Mouse (Mus musculus) lung, embryonic 14.5 days (tissue): ENCODE measurements at regions not wholly inside any gene's neighbourhood (a gene's known extent, or its start where the extent isn't known, plus 50 kb on each side); places are given as distances from the start of the nearest gene placed in this dataset.
"Not testable (repeated sequence)": the region's sequence is repeated elsewhere in the genome, so short reads cannot be mapped to it uniquely, and the experiment has no call there.

Experiments used
- ATAC-seq: fragments of 200-750 bp; cut with Nextera tagmentation; 2 replicates; pipeline ENCODE4 v1.8.0; 2017; ENCODE audit warnings: mild to moderate bottlenecking, moderate TSS enrichment, moderate library complexity; ENCODE audit not compliant: insufficient read depth
- DNase-seq: peaks from one replicate; pipeline ENCODE4 v3.0.0-alpha.2; 2015
- H3K27ac ChIP-seq: fragments of 300-500 bp; sonication (generic); 2 replicates; pipeline ENCODE4 v1.5.1; 2014; ENCODE audit warnings: low read depth, mild to moderate bottlenecking, moderate library complexity
- H3K27me3 ChIP-seq: fragments of 300-500 bp; sonication (generic); 2 replicates; pipeline ENCODE4 v1.6.1; 2014; ENCODE audit warnings: low read length, control low read depth; ENCODE audit not compliant: insufficient read depth
- H3K36me3 ChIP-seq: fragments of 300-500 bp; sonication (generic); 2 replicates; pipeline ENCODE4 v1.6.1; 2014; ENCODE audit warnings: control low read depth; ENCODE audit not compliant: insufficient read depth
- H3K4me1 ChIP-seq: fragments of 300-500 bp; sonication (generic); 2 replicates; pipeline ENCODE4 v1.6.1; 2014; ENCODE audit warnings: antibody characterized with exemption, control low read depth; ENCODE audit not compliant: insufficient read depth
- H3K4me2 ChIP-seq: fragments of 300-500 bp; sonication (generic); 2 replicates; pipeline ENCODE4 v1.6.1; 2014; ENCODE audit warnings: mild to moderate bottlenecking
- H3K4me3 ChIP-seq: fragments of 300-500 bp; sonication (generic); 2 replicates; pipeline ENCODE4 v1.5.1; 2014; ENCODE audit warnings: low read depth, low read length
- H3K9ac ChIP-seq: fragments of 300-500 bp; sonication (generic); 2 replicates; pipeline ENCODE4 v1.6.1; 2014
- H3K9me3 ChIP-seq: fragments of 300-500 bp; sonication (generic); 2 replicates; pipeline ENCODE4 v1.6.1; 2016; ENCODE audit warnings: low read depth, low read length, control low read depth
- CTCF ChIP-seq: IDR thresholded peaks from 2 replicates; pipeline ENCODE4 v1.5.1; 2016; ENCODE audit warnings: antibody characterized with exemption, low read depth
- WGBS: fragments of 180-500 bp; shearing (Covaris S2); extraction: QIAGEN DNeasy Blood & Tissue Kit; methylation state at CpG from one replicate; pipeline ENCODE4 v1.1.7; 2014; 5-methylcytosine and 5-hydroxymethylcytosine counted together

DNA sequence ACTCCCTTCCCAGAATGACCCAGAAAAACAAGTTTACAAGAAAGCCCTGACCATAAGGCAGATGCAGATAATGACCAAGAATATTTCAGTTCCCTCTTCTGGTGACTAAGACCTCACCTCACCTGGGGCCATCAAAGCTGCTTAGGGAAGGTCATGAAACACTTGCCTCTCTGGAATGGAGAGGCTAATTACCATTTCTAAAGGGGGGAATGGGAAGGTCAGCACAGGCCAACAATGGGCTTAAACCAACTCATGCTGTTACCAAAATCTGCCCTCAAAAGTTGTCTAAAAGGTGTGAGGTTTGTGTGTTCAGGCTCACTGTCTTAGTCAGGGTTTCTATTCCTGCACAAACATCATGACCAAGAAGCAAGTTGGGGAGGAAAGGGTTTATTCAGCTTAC lies 123.0 kb downstream of the Sgo2b start:
- no peak overlapping the region for H3K27ac ChIP-seq
- no peaks in the 10 kb centered on the region for H3K9me3 ChIP-seq
- DNase-seq (no peak), ATAC-seq (no peak)
- H3K27me3 ChIP-seq, result no peaks in the 10 kb centered on the region
- TF ChIP-seq CTCF, result no peak
- H3K4me1 ChIP-seq, result no peaks in the 10 kb centered on the region
- no peak overlapping the region for H3K4me3 ChIP-seq
- no peak overlapping the region for H3K9ac ChIP-seq
- H3K4me2 ChIP-seq, result no peak overlapping the region
- no peaks in the 10 kb centered on the region for H3K36me3 ChIP-seq

DNA sequence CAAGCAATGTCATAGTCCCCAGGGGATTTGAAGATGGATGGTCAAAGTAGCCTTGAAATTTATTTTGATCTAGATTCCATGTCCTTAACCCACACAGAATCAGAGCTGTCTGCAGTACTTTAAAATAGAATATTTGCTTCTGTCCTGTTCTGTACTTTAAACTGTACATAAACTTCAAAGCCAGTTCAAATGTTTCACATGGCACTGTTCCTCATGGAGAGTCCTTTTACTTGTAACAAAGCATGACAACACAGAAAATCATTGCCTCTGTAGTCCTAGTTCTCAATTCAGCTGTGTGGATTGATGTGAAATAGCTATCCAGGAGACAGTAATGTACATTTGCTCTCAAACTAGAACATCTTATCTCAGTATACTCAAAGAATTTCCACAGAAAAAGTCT lies 123.9 kb downstream of the Sgo2b start:
- Histone ChIP-seq H3K27ac (no peak overlapping the region), H3K9ac (no peak overlapping the region), H3K36me3 (no peaks in the 10 kb centered on the region), H3K4me1 (no peaks in the 10 kb centered on the region), H3K4me2 (no peak overlapping the region), H3K27me3 (no peaks in the 10 kb centered on the region), H3K4me3 (no peak overlapping the region), H3K9me3 (no peaks in the 10 kb centered on the region)
- no peak for DNase-seq
- TF ChIP-seq CTCF, result no peak
- ATAC-seq, result no peak

DNA sequence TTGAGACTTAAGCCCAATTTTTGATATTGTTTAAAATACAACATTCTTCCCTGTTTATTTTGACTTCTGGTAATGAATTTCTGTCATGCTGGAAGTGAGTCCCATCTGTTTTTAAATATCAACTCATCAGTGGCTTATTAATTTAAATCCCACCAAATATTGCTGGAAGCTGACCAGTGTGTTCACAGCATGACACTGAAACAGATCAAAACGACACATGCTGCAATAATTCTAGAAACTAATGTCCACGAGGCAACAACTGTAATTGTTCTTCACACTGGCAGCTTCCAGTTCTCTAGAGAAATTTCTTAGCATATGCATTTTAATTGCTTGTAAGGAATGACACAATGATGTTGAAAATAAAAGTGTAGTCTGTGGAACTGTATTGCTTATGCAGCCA lies 167.6 kb downstream of the Sgo2b start:
- Histone ChIP-seq H3K27me3 (no peaks in the 10 kb centered on the region), H3K9me3 (no peaks in the 10 kb centered on the region), H3K27ac (no peak overlapping the region), H3K9ac (no peak overlapping the region), H3K4me2 (no peak overlapping the region), H3K4me3 (no peak overlapping the region), H3K4me1 (no peaks in the 10 kb centered on the region), H3K36me3 (no peaks in the 10 kb centered on the region)
- no peak for DNase-seq
- 65% methylated on average over 2 of the region's 2 CpGs for WGBS
- no peak for ATAC-seq
- no peak for TF ChIP-seq CTCF

DNA sequence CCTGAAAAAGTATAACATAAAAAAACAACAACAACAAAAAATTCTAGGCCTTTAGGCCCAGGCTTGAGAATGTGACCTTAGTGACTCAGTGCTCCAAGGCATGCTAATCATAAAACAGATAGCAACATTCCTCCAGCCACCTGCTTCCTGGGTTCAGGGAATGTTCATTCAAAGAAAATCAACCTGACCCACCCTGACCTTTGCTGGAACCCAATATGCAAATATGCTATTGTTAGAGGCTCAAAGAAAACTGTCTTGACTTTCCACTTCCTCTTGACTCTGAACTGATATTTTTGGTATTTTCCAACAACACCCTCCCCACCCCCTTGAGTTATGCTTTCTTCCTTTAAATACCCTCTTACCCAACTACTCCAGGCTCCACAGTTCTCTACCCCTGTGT lies 191.2 kb downstream of the Sgo2b start:
- Histone ChIP-seq H3K4me2 (no peak overlapping the region), H3K4me1 (no peaks in the 10 kb centered on the region), H3K36me3 (no peaks in the 10 kb centered on the region), H3K4me3 (no peak overlapping the region), H3K9me3 (no peaks in the 10 kb centered on the region; the same call in 1 of the 2 replicates), H3K27me3 (no peaks in the 10 kb centered on the region), H3K9ac (no peak overlapping the region), H3K27ac (no peak overlapping the region)
- TF ChIP-seq CTCF, result no peak
- DNase-seq, result no peak
- ATAC-seq, result no peak

DNA sequence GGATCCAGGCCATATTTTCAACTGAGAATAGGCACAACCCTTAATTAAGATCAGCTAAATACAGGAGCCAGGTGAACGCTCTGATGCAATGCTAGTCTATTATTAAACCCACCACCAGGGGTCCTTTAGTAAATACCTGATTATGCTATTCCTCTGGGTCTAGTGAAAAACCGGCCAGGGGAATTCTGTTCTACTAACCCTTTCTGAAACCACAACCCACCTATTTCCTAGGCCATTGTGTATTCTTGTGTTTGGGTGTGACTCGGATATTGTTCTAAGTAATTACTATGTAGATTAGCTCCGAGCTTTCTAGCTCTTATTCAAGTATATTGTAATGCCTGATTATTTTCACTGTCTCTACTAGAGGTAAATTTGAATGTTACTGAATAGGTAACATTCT lies 192.1 kb downstream of the Sgo2b start:
- H3K9me3 ChIP-seq, H3K4me2 ChIP-seq, ATAC-seq, H3K27me3 ChIP-seq, H3K9ac ChIP-seq, DNase-seq, H3K4me3 ChIP-seq, H3K4me1 ChIP-seq, H3K27ac ChIP-seq, H3K36me3 ChIP-seq: not testable (repeated sequence)
- WGBS, result 83% methylated on average over 4 of the region's 4 CpGs
- 0 out of 2 replicates have a peak, but pooled peaks have one; percentile 2 for TF ChIP-seq CTCF

DNA sequence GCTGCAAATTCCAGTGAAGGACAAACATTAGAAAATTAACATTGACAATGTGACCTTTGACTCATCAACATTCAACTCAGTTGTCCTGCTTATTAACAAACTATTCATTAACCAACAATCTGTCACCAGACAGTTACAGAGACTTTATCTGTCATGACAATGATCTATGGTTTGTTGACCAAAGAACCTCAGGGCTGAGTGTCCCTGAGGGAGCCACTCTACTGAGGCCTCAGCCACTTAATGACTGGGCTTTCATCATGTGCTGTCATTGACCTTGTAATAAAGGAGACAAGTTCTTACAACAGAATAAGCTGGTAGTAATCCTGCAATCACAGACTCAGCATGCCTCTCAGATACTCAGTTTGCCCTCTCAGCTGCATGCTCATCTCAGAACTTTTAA lies 196.8 kb downstream of the Sgo2b start:
- Histone ChIP-seq H3K4me3 (no peak overlapping the region), H3K9ac (no peak overlapping the region), H3K27me3 (no peaks in the 10 kb centered on the region), H3K36me3 (no peaks in the 10 kb centered on the region), H3K27ac (no peak overlapping the region), H3K4me2 (no peak overlapping the region), H3K4me1 (no peaks in the 10 kb centered on the region), H3K9me3 (no peaks in the 10 kb centered on the region)
- DNase-seq, result no peak
- TF ChIP-seq CTCF, result no peak
- no peak for ATAC-seq

DNA sequence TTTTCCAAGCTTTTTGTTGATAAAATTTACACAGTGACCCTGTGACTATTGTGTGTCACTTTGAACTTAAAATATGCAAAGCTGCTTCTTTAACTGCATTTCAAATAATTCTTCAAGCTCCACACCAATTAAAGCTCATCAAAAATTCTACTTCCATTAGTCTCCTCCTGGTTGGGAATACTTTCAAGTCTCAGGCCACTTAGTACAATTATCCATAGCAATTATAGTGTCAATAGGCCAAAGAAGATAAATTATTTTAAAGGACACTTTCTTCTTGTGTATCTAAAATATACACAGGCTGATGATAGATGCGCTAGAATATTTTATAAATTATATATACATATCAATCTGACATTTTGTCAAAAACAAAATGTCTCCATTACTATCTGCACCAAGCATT lies 197.2 kb downstream of the Sgo2b start:
- no peaks in the 10 kb centered on the region for H3K27me3 ChIP-seq
- no peaks in the 10 kb centered on the region for H3K4me1 ChIP-seq
- H3K4me2 ChIP-seq, result no peak overlapping the region
- DNase-seq, result no peak
- H3K27ac ChIP-seq, result no peak overlapping the region
- H3K9me3 ChIP-seq, result no peaks in the 10 kb centered on the region
- H3K4me3 ChIP-seq, result no peak overlapping the region
- WGBS, result 47% methylated on average over 1 of the region's 1 CpGs
- no peak overlapping the region for H3K9ac ChIP-seq
- TF ChIP-seq CTCF, result no peak
- no peak for ATAC-seq
- H3K36me3 ChIP-seq, result no peaks in the 10 kb centered on the region

DNA sequence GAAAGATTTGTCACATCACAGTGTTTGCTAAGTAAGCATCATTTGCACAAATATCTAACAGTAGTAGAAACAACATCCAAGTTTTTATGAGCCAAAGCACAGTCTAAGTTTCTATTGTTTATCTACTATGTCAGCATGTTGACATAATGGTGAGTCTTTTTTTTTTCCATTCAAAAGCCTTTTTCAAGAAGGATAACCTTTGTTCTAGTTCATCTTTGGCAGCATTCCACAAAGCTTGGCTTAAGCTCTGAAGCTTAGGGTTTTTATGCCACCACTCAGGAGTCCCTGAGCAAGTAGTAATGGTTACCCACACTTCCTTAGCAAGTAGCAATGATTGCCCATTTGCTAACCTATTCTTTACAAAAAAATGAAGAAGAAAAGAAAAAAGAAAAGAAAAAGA lies 198.8 kb downstream of the Sgo2b start:
- Histone ChIP-seq H3K36me3 (no peaks in the 10 kb centered on the region), H3K9ac (no peak overlapping the region), H3K4me2 (no peak overlapping the region), H3K4me1 (no peaks in the 10 kb centered on the region), H3K27me3 (no peaks in the 10 kb centered on the region), H3K4me3 (no peak overlapping the region), H3K27ac (no peak overlapping the region), H3K9me3 (no peaks in the 10 kb centered on the region)
- ATAC-seq (no peak), DNase-seq (peak; percentile 49)
- no peak for TF ChIP-seq CTCF
